Mouse (Mus musculus): ENCODE results near the gene Trim62. TPM values are rescaled to one million over a fixed set of nuclear protein-coding genes. Genes with fewer than 3 reads are reported as not detected.

The Trim62 gene
- polyA plus RNA-seq (2014; fragmentation: Illumina TruSeq; extraction: RNeasy Lipid Tissue Mini Kit (QIAGEN cat#74804); ENCODE audit: low read depth, low replicate concordance), result 1.0 TPM

GRCm38 (mm10) chr4:128883379-128883781, at the start of gene Trim62:
Gene Trim62, plus strand, starts transcription at chr4:128883580.

Other genes with a start within 250 kb of the Trim62 start
- gene Phc2, start 228.9 kb upstream of the Trim62 start, polyA plus RNA-seq (2014; fragmentation: Illumina TruSeq; extraction: RNeasy Lipid Tissue Mini Kit (QIAGEN cat#74804); ENCODE audit: low read depth, low replicate concordance), result 33.8 TPM
- 0.47 TPM for gene A3galt2, start 128.2 kb upstream of the Trim62 start, polyA plus RNA-seq (2014; fragmentation: Illumina TruSeq; extraction: RNeasy Lipid Tissue Mini Kit (QIAGEN cat#74804); ENCODE audit: low read depth, low replicate concordance)
- gene Zfp362, start 77.5 kb upstream of the Trim62 start, polyA plus RNA-seq (2014; fragmentation: Illumina TruSeq; extraction: RNeasy Lipid Tissue Mini Kit (QIAGEN cat#74804); ENCODE audit: low read depth, low replicate concordance), result 10.1 TPM
- 2.6 TPM for gene Azin2, start 78.9 kb downstream of the Trim62 start, polyA plus RNA-seq (2014; fragmentation: Illumina TruSeq; extraction: RNeasy Lipid Tissue Mini Kit (QIAGEN cat#74804); ENCODE audit: low read depth, low replicate concordance)
- gene Ak2, start 108.4 kb downstream of the Trim62 start, polyA plus RNA-seq (2014; fragmentation: Illumina TruSeq; extraction: RNeasy Lipid Tissue Mini Kit (QIAGEN cat#74804); ENCODE audit: low read depth, low replicate concordance), result 80.0 TPM
- 25.3 TPM for gene Rnf19b, start 174.7 kb downstream of the Trim62 start, polyA plus RNA-seq (2014; fragmentation: Illumina TruSeq; extraction: RNeasy Lipid Tissue Mini Kit (QIAGEN cat#74804); ENCODE audit: low read depth, low replicate concordance)
- not detected for gene Tmem54, start 222.0 kb downstream of the Trim62 start, polyA plus RNA-seq (2014; fragmentation: Illumina TruSeq; extraction: RNeasy Lipid Tissue Mini Kit (QIAGEN cat#74804); ENCODE audit: low read depth, low replicate concordance)
- 0.39 TPM for gene Hpca, start 238.5 kb downstream of the Trim62 start, polyA plus RNA-seq (2014; fragmentation: Illumina TruSeq; extraction: RNeasy Lipid Tissue Mini Kit (QIAGEN cat#74804); ENCODE audit: low read depth, low replicate concordance)